Mouse (Mus musculus) hindbrain, embryonic 10.5 days (tissue): ENCODE data around the gene Dennd4b. TPM values are rescaled to one million over a fixed set of nuclear protein-coding genes. Genes with fewer than 3 reads are reported as not detected.
"Not testable (repeated sequence)": the region's sequence is repeated elsewhere in the genome, so short reads cannot be mapped to it uniquely, and the experiment has no call there.

Experiments
- DNase-seq: peaks from one replicate; pipeline ENCODE4 v3.0.0-alpha.2; 2017; ENCODE audit warnings: low spot score
- H3K27ac ChIP-seq: fragments of 300-500 bp; sonication (generic); 2 replicates; pipeline ENCODE4 v1.5.1; 2016; ENCODE audit warnings: mild to moderate bottlenecking, moderate library complexity
- H3K27me3 ChIP-seq: fragments of 300-500 bp; sonication (generic); 2 replicates; pipeline ENCODE4 v1.6.1; 2016; ENCODE audit warnings: mild to moderate bottlenecking; ENCODE audit not compliant: poor library complexity, insufficient read depth, severe bottlenecking
- H3K36me3 ChIP-seq: fragments of 300-500 bp; sonication (generic); 2 replicates; pipeline ENCODE4 v1.6.1; 2016; ENCODE audit warnings: mild to moderate bottlenecking, moderate library complexity
- H3K4me1 ChIP-seq: fragments of 300-500 bp; sonication (generic); replicated peaks from 2 replicates; pipeline ENCODE4 v1.6.1; 2016; ENCODE audit warnings: mild to moderate bottlenecking
- H3K4me3 ChIP-seq: fragments of 300-500 bp; sonication (generic); 2 replicates; pipeline ENCODE4 v1.5.1; 2016; ENCODE audit warnings: mild to moderate bottlenecking, moderate library complexity
- H3K9me3 ChIP-seq: fragments of 300-500 bp; sonication (generic); 2 replicates; pipeline ENCODE4 v1.6.1; 2016; ENCODE audit warnings: mild to moderate bottlenecking, moderate library complexity
- WGBS: fragments of 180-500 bp; shearing (Covaris S2); methylation state at CpG from one replicate; pipeline ENCODE4 v1.1.7; 2016; 5-methylcytosine and 5-hydroxymethylcytosine counted together
- polyA plus RNA-seq: library from polyadenylated mRNA; unstranded; fragments of >200 nt; fragmentation: Nextera tagmentation; extraction: Ambion mirVana; gene quantifications from 2 replicates; pipeline ENCODE4 v1.2.1, GENCODE M21; 2016

The Dennd4b gene
- polyA plus RNA-seq, 1 experiment from 2014 or later, result 7.1 TPM

- Histone ChIP-seq H3K4me3 (no peak overlapping the region), H3K27ac (no peak overlapping the region), H3K36me3 (peaks cover 100% of the 10 kb centered on the region), H3K4me1 (peaks cover 5% of the 10 kb centered on the region; the same call in 1 of the 2 replicates), H3K27me3 (no peaks in the 10 kb centered on the region), H3K9me3 (no peaks in the 10 kb centered on the region)
- DNase-seq, result no peak
- 89% methylated on average over 11 of the region's 11 CpGs for WGBS
These were observed 10.3 kb downstream of the Dennd4b start for GRCm38 (mm10) chr3:90275286-90275685.

- Histone ChIP-seq H3K9me3 (no peaks in the 10 kb centered on the region), H3K27me3 (no peaks in the 10 kb centered on the region), H3K36me3 (peaks cover 95% of the 10 kb centered on the region), H3K27ac (peak overlapping the region; percentile 16; the same call in 1 of the 2 replicates), H3K4me3 (no peak overlapping the region), H3K4me1 (peaks cover 5% of the 10 kb centered on the region; the same call in 1 of the 2 replicates)
- WGBS, result 45% methylated on average over 16 of the region's 16 CpGs
- DNase-seq, result no peak
These were observed 11.9 kb downstream of the Dennd4b start for GRCm38 (mm10) chr3:90276858-90277257.

- Histone ChIP-seq H3K9me3 (no peaks in the 10 kb centered on the region), H3K27me3 (no peaks in the 10 kb centered on the region), H3K27ac (no peak overlapping the region), H3K36me3 (peaks cover 86% of the 10 kb centered on the region), H3K4me3 (no peak overlapping the region), H3K4me1 (peaks cover 5% of the 10 kb centered on the region; the same call in 1 of the 2 replicates)
- no peak for DNase-seq
- WGBS, result 93% methylated on average over 9 of the region's 9 CpGs
These were observed 12.8 kb downstream of the Dennd4b start for GRCm38 (mm10) chr3:90277793-90278192.

- Histone ChIP-seq H3K36me3 (peaks cover 82% of the 10 kb centered on the region), H3K9me3 (no peaks in the 10 kb centered on the region), H3K27ac (no peak overlapping the region), H3K4me1 (peaks cover 5% of the 10 kb centered on the region; the same call in 1 of the 2 replicates), H3K27me3 (no peaks in the 10 kb centered on the region), H3K4me3 (no peak overlapping the region)
- 97% methylated on average over 10 of the region's 10 CpGs for WGBS
- no peak for DNase-seq
These were observed 13.2 kb downstream of the Dennd4b start for GRCm38 (mm10) chr3:90278211-90278610.

GRCm38 (mm10) chr3:90279216-90279615 is 14.2 kb downstream of the Dennd4b start:
- no peaks in the 10 kb centered on the region for H3K9me3 ChIP-seq
- H3K36me3 ChIP-seq, result peaks cover 72% of the 10 kb centered on the region
- DNase-seq, result no peak
- H3K27ac ChIP-seq, result no peak overlapping the region
- peaks cover 5% of the 10 kb centered on the region; the same call in 1 of the 2 replicates for H3K4me1 ChIP-seq
- WGBS, result 92% methylated on average over 9 of the region's 9 CpGs
- H3K4me3 ChIP-seq, result no peak overlapping the region
- no peaks in the 10 kb centered on the region for H3K27me3 ChIP-seq

- H3K36me3 ChIP-seq, result peaks cover 66% of the 10 kb centered on the region
- H3K27me3 ChIP-seq, result no peaks in the 10 kb centered on the region
- H3K9me3 ChIP-seq, result no peaks in the 10 kb centered on the region
- 96% methylated on average over 7 of the region's 7 CpGs for WGBS
- no peak for DNase-seq
- no peak overlapping the region for H3K4me3 ChIP-seq
- H3K27ac ChIP-seq, result no peak overlapping the region
- H3K4me1 ChIP-seq, result peaks cover 5% of the 10 kb centered on the region; the same call in 1 of the 2 replicates
These were observed 14.8 kb downstream of the Dennd4b start for GRCm38 (mm10) chr3:90279743-90280142.

GRCm38 (mm10) chr3:90280708-90281107 is 15.7 kb downstream of the Dennd4b start:
- Histone ChIP-seq H3K27me3 (no peaks in the 10 kb centered on the region), H3K36me3 (peaks cover 57% of the 10 kb centered on the region), H3K4me1 (peaks cover 5% of the 10 kb centered on the region; the same call in 1 of the 2 replicates), H3K4me3 (no peak overlapping the region), H3K9me3 (no peaks in the 10 kb centered on the region), H3K27ac (no peak overlapping the region)
- no peak for DNase-seq
- 86% methylated on average over 9 of the region's 9 CpGs for WGBS

- Histone ChIP-seq H3K4me1 (no peaks in the 10 kb centered on the region), H3K27ac (no peak overlapping the region), H3K4me3 (no peak overlapping the region), H3K9me3 (no peaks in the 10 kb centered on the region), H3K36me3 (peaks cover 22% of the 10 kb centered on the region), H3K27me3 (no peaks in the 10 kb centered on the region)
- DNase-seq, result no peak
- 92% methylated on average over 2 of the region's 2 CpGs for WGBS
These were observed 19.2 kb downstream of the Dennd4b start for GRCm38 (mm10) chr3:90284150-90284549.

GRCm38 (mm10) chr3:90289403-90289802 is 24.4 kb downstream of the Dennd4b start:
- not testable (repeated sequence) for H3K36me3 ChIP-seq, H3K9me3 ChIP-seq, H3K4me3 ChIP-seq, H3K27ac ChIP-seq, H3K27me3 ChIP-seq, DNase-seq, H3K4me1 ChIP-seq
- 72% methylated on average over 3 of the region's 3 CpGs for whole genome bisulfite sequencing

- Histone ChIP-seq H3K4me3 (no peak overlapping the region), H3K27ac (no peak overlapping the region), H3K4me1 (peaks cover 17% of the 10 kb centered on the region), H3K9me3 (no peaks in the 10 kb centered on the region), H3K36me3 (peaks cover 5% of the 10 kb centered on the region; the same call in 1 of the 2 replicates), H3K27me3 (no peaks in the 10 kb centered on the region)
- 84% methylated on average over 1 of the region's 1 CpGs for whole genome bisulfite sequencing
- DNase-seq, result no peak
These were observed 25.6 kb downstream of the Dennd4b start for GRCm38 (mm10) chr3:90290602-90291001.

GRCm38 (mm10) chr3:90291982-90292344 is 27.0 kb downstream of the Dennd4b start:
- no peaks in the 10 kb centered on the region for H3K9me3 ChIP-seq
- peaks cover 17% of the 10 kb centered on the region for H3K4me1 ChIP-seq
- peak overlapping the region; percentile 92 for H3K4me3 ChIP-seq
- 44% methylated on average over 2 of the region's 2 CpGs for WGBS
- H3K27ac ChIP-seq, result peak overlapping the region; percentile 99
- DNase-seq, result no peak
- H3K27me3 ChIP-seq, result no peaks in the 10 kb centered on the region
- peaks cover 17% of the 10 kb centered on the region for H3K36me3 ChIP-seq

GRCm38 (mm10) chr3:90292345-90293275 is 27.6 kb downstream of the Dennd4b start, which contains the start of gene Gatad2b:
TSS of gene Gatad2b (plus strand) at chr3:90293178.
- Histone ChIP-seq H3K4me3 (peak within 1 kb of the TSS; percentile 92), H3K36me3 (peaks cover 21% of the 10 kb centered on the region), H3K4me1 (peaks cover 17% of the 10 kb centered on the region), H3K9me3 (no peaks in the 10 kb centered on the region), H3K27ac (peak within 1 kb of the TSS; percentile 99), H3K27me3 (no peaks in the 10 kb centered on the region)
- peak; percentile 99 for DNase-seq
- WGBS, result under 1% methylated on average over 47 of the region's 47 CpGs

- H3K9me3 ChIP-seq, result no peaks in the 10 kb centered on the region
- H3K36me3 ChIP-seq, result peaks cover 29% of the 10 kb centered on the region
- peak overlapping the region; percentile 92 for H3K4me3 ChIP-seq
- WGBS, result under 1% methylated on average over 44 of the region's 68 CpGs
- DNase-seq, result peak; percentile 80
- H3K4me1 ChIP-seq, result peaks cover 17% of the 10 kb centered on the region
- H3K27ac ChIP-seq, result peak overlapping the region; percentile 99
- H3K27me3 ChIP-seq, result no peaks in the 10 kb centered on the region
These were observed 28.5 kb downstream of the Dennd4b start for GRCm38 (mm10) chr3:90293352-90294063.
